Mouse (Mus musculus) cerebellum, postnatal 4 days (tissue): Measurements from ENCODE around the gene Prss50.

Experiments
- DNase-seq, 2 experiments: peaks; one replicate each; pipeline ENCODE4 v3.0.0; 2022; ENCODE audit warnings: low spot score in 2 of 2, mixed read lengths in 1 of 2

Gene Prss50

DNA sequence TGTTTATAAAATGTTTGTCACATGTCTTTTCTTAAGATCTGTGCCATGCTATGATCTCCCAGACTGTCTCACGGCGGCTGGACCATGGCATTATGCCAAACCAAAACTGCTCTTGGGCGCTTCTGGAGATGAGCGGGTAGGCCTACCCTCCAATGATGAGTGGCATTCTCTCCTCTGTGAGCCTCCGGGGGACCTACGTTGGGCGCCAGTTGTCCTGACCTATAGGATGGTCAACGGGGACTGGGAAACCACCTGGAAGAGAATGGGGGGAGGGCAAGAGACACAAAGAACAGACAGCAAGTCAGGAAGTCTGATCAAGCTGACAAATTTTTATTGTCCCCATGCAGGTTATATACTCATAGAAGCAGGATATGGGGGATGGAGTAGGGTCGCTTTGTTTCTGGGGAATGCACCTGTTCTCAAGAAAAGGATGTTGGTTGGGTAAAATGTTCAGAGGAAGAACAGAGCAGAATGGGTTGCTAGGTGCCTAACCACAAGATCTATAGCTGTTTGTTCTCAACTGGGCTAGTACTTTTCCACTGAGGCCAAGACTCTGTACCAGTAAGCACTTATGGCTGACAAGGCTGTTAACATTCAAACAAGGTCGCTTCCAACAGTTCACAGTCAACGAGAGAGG lies 49.6 kb downstream of the Prss50 start:
- DNase-seq: no peak

DNA sequence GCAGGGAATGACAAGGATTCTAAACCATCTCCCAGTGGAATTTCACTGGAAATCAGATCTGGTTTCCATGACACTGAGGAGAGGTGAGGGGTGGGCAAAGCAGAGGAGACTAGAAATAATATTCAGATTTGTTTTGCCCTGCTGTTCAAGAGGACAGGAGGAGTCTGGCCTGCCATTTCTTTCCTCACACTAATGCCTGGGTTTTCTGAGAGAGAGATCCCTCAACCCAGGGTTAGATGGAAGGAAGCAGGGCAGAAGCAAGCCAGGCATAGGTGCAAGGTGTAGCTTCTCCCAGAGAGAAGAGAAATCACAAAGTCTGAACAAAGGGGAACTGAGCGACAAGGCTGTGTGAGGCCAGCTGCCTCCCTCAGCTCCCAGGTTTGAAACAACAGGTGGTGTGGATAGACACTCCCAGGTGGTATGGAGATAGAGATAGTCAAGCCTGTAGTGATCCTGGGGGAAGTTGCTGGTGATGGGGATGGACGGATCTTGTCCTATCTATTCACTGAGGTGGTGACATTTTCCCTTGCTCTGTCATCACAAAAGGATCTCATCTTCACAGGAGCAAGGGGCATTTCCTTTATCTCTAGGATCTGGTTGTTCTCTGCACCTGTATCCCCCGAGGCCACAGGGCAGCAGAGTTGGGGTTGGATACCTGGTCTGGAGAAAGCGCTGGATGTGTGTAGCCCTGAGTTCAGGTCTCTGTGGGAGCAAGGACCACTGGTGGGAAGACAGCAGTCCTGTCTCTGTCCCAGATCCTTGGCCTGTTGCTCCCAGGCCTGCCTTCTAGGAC lies 50.3 kb downstream of the Prss50 start:
- DNase-seq: no peak

DNA sequence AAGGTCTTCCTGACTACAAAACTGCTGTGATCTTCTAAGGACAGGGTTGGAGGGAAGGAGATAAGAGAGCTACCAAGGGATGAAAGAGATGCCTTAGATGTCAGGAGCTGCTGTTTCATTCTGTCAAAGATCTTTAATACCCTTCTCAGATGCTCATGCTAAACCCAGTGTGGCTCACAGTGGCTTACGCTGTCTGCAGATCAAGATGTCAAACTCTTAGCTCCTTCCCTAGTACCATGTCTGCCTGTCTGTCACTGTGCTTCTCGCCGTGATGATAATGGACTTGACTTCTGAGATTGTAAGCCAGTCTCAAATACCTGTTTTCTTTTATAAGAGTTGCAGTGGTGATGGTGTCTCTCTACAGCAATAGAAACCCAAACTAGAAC lies 50.9 kb downstream of the Prss50 start:
- DNase-seq: no peak

- no peak for DNase-seq
Observed at GRCm38 (mm10) chr9:110909371-110909967, 51.7 kb downstream of the Prss50 start.
